Mouse (Mus musculus): ENCODE measurements around the gene Cst8. TPM values are rescaled to one million over a fixed set of nuclear protein-coding genes. Genes with fewer than 3 reads are reported as not detected.

The Cst8 gene
- polyA plus RNA-seq, 1 experiment from 2014 or later = not detected

Other genes starting within 250 kb of the Cst8 start
- 122 and 133 TPM in 2 replicates for gene Nxt1, start 126.2 kb upstream of the Cst8 start, polyA plus RNA-seq (2014; fragmentation: Nextera tagmentation; extraction: Ambion mirVana)
- 27.5 and 29.1 TPM in 2 replicates for gene Gzf1, start 117.8 kb upstream of the Cst8 start, polyA plus RNA-seq (2014; fragmentation: Nextera tagmentation; extraction: Ambion mirVana)
- 17.1 and 23.6 TPM in 2 replicates for gene Napb, start 66.3 kb upstream of the Cst8 start, polyA plus RNA-seq (2014; fragmentation: Nextera tagmentation; extraction: Ambion mirVana)
- gene Cstl1, start 48.4 kb upstream of the Cst8 start, polyA plus RNA-seq (2014; fragmentation: Nextera tagmentation; extraction: Ambion mirVana) = not detected in 2 replicates
- not detected in 2 replicates for gene Cst11, start 27.3 kb upstream of the Cst8 start, polyA plus RNA-seq (2014; fragmentation: Nextera tagmentation; extraction: Ambion mirVana)
- gene 8030411F24Rik, start 16.8 kb upstream of the Cst8 start, polyA plus RNA-seq (2014; fragmentation: Nextera tagmentation; extraction: Ambion mirVana) = not detected in 2 replicates
- not detected in 2 replicates for gene Cst12, start 9.4 kb upstream of the Cst8 start, polyA plus RNA-seq (2014; fragmentation: Nextera tagmentation; extraction: Ambion mirVana)
- gene Cst13, start 21.3 kb downstream of the Cst8 start, polyA plus RNA-seq (2014; fragmentation: Nextera tagmentation; extraction: Ambion mirVana) = not detected in 2 replicates
- gene Cst9, start 36.4 kb downstream of the Cst8 start, polyA plus RNA-seq (2014; fragmentation: Nextera tagmentation; extraction: Ambion mirVana) = not detected in 2 replicates
- gene 9230104L09Rik, start 66.3 kb downstream of the Cst8 start, polyA plus RNA-seq (2014; fragmentation: Nextera tagmentation; extraction: Ambion mirVana) = not detected in 2 replicates
- 341 and 346 TPM in 2 replicates for gene Cst3, start 76.9 kb downstream of the Cst8 start, polyA plus RNA-seq (2014; fragmentation: Nextera tagmentation; extraction: Ambion mirVana)
- not detected in 2 replicates for gene Gm1330, start 204.5 kb downstream of the Cst8 start, polyA plus RNA-seq (2014; fragmentation: Nextera tagmentation; extraction: Ambion mirVana)
- gene Gm10750, start 218.5 kb downstream of the Cst8 start, polyA plus RNA-seq (2014; fragmentation: Nextera tagmentation; extraction: Ambion mirVana) = not detected in 2 replicates